Mouse (Mus musculus): Measurements from ENCODE around the gene Slc1a4.

Slc1a4 gene

DNA sequence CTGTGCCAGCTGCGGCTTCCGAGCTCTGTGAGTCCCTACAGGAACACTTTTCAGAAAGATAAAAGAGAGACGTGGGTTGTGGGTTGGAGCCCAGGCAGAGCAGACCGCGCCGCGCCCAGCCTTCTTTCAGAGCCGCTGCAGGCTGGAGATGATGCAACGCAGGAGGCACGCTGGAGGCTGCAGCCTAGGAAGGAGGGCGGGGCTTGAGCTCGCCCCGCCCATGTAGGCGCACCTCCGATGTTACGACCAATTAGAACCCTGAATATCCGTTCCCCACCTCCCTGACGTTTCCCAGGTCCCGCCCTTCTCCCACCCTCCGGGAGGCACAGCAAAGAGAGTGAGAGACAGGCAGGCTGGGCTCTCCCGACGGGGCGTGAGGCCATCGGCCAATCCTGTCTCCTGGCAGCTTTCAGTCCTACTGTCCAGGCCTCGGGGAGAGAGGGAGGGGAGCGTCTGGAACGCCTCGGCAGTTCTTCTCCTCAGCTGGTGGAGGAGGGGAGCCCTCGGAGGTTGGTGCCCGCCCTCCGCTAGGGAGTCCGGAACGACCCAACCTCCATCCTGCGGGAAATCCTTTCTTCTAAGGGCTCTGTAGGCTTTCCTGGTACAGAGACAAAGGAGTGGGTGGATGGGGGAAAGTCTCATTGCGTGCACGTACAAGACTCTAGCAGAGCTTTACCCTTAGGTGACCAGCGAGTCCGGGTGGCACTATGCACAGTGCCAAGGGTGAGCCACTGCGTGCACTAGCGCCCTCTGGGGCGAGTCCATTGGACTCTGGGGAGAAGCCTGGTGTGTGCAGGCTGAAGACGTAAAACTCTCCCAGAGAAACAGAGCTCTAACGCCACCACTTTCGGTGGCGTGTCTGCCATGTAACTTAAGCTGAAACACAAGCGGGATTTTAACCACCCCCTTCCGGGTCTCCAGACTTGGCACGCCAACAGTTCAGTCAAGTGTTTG is at the start of gene Slc1a4:
TSS of gene Slc1a4 (minus strand) at position 153 of the 954 bp plus-strand sequence.
- DNase-seq, result peak; percentile 79 to 89

DNA sequence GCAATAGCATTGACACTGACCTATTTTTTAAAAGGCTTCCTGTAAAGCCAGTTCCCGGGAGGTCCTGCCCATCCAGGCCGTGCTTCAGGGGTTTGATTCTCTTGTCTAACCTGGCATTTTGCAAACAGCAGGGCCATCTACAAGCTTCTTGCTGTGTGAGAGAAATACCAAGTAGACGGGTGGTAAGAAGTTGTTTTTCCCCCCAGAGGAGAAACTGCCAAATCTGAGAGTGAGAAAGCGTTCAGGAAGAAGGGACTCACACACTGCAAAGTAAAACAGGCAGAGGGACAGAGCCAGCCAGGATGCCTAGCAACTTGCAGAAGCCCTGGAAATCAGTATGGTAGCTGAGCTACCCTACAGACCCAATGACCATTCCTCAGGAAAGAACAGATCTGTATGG is 47.6 kb upstream of the Slc1a4 start:
- no peak for DNase-seq

DNA sequence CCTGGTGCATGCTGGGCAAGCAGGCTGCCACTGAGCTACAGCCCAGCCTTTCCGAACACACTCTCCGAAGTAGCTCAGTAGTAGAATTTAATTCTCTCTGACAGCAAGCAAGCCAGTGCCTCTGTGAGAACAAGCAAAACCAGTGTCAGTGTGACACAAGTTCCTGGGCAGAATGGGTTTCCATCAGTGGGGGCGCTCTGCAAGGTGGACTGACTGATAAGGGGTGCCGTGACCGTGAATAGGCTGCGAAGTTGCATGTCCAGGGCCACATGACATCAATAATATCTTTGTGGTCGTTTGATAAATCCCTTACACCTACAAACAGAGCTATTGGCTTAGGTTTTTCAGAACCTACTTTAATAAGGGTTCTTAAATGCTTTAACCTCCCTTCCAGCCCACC is 44.1 kb upstream of the Slc1a4 start:
- DNase-seq, result no peak

DNA sequence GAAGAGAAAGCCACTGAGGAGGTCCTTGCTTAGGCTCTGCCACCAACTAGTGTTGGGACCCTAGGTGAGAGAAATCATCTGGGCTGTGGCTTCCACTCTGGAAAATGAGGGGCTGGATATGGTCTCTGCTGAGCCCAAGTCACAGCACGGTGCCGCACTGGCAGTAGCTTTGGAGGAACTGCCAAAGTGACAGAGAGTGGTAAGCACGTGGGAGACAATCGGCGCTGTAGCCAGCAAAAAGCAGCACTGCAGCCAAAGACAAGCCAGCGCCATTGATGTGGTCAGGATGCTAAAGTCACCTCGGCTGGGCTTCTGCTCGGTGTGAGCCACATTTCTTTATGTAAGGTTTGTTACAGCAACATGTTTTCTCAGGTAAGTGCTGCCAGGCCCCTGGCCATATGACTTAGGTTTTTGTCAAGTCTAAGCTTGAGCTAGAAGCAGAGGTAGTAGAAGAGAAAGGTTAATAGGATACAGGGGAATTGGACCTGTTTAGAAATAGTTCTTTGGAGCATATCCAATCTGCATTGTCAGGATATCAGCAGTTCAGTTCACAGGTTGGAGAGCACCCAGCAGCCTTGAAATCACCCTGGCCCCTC is 40.2 kb upstream of the Slc1a4 start:
- no peak for DNase-seq

DNA sequence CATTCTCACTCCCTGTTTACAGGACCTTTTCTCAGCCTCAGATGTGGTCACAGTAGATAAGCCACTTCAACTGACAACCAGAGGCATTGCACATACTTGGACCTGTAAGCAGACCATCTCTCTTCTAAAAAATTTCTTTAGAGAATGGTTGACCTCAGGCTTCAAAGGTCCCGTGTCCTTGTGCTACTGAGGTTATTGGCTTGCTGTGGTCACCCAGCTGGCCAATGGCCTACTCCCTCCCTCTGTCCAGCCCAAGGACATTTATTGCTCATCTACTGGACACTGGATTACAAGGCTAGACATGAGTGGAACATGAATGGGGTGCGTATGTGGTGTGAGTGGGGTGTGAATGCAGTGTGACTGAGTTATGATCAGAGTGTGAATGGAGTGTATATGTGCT is 38.0 kb upstream of the Slc1a4 start:
- no peak for DNase-seq

DNA sequence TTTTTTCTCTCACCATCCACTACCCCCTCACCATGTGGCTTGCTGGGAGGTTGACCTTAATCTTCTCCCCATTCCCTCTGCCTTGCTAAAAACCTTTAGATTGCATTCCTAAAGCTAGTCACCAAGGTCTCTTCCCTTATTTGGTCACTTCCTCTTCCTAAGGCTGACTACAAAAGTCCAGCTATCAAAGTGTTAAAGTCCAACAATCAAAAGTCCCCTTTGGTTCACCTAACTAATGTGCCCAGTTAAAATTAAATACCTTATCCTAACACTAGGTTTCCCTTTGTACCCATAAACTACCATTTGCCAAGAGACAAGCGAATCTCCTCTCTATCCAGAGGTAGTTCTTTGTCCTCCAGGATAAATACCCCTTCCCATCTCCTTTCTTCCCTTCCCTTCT is 33.9 kb upstream of the Slc1a4 start:
- DNase-seq, result no peak

DNA sequence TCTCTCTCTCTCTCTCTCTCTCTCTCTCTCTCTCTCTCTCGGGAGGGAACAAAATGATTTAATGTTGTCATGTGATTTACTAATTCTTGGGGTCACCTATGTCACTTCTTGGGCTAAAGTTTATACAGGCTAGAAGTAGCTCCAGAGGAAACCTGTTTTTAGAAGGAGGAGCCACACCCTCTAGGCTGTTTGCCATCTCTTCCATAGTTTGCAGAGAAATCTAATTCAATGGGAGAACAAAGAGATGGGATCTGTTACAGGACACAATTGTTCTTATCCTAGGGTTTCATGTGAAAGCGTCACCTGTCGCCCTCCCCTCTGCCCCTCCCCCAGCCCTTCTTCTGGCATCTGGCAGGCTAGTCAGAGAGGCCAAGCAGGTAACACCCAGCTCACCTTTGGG is 28.8 kb upstream of the Slc1a4 start:
- no peak for DNase-seq

DNA sequence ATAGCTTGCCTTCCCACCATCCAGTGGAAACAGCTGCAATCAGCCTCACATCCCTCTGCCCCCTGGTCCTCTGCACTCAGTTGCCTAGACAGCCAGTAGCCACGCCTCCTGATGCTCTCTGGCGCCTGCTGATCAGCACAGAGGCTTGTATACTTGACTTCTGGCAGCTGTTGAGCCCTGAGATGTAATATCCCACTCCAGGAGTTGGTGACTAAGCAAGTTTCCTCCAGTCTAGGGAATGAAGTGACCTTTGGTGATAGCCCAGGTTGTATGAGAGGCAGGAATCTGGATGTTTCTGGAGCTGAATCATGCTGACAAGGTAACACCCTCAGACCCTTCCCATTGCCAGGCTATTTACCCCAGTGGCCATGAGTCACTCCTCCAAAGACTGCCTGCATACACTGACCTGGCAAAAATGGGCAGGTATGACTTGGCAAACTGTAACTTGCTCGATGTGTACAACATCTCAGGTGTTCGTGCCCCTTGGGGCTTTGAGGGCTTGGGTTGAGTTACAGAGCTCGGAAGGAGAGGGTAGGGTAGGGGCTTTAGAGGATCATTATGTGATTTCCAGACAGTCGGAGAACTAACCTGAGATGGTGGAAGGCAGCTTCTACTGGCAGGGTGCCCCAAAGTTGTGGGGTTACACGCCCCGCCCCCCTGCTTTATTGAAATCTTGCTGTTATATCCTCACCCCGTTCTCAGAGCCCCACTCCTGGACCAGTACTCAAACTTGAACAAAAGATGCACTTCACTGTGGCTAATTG is 25.4 kb upstream of the Slc1a4 start:
- DNase-seq, result no peak

DNA sequence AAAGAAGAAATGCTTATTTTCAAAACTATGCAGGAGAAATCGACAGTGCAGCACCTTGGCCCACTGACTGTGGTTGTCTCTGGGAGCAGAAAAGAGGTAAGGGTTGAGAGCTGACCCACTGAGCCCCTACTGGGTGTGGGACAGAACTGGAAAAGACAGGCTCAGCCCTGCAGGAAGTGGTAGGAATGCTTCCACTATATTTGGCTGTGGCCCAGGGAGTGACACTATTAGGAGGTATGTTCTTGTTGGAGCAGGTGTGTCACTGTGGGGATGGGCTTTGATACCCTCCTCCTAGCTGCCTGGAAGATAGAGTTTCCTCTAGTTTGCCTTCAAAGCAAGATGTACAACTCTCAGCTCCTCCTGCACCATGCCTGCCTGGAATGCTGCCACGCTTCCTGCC is 16.0 kb upstream of the Slc1a4 start:
- DNase-seq, result no peak

DNA sequence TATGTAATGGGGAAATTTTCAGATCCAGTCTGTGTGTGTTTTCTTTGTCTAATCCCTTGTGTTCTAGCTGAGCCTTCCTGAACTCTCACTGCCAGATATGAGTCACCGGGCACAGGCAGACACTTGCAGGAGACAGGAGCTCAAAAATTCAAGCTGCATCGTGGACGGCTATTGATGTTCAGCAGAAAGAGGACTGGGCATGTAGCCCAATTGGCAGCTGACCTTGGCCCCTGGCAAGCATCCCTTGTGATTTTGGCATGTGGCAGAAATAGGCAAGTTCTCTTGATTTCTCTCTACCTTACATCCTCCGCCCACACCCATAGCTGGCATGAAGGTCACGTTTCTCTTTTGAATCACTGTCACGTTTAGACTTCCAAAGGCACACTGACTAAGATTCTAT is 15.0 kb upstream of the Slc1a4 start:
- no peak for DNase-seq

DNA sequence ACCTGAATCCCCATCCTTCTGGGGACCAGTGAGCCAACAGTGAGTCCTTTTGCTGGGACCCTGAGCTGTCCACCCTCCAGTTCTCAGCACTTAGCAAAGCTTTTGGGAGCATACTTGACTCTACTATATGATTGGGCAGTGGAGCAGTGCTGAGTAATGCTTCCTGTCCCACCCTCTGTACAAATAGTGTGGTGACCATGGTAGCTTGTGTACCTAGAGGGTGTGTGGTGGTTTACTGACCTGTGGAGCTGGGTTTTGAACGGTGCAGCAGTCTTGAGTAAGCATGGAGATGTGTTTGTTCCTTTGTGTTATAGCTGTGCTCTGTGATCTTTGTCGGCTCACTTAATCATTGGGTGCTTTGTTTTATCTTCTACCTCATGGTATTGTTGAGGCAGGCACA is 13.9 kb upstream of the Slc1a4 start:
- no peak for DNase-seq

DNA sequence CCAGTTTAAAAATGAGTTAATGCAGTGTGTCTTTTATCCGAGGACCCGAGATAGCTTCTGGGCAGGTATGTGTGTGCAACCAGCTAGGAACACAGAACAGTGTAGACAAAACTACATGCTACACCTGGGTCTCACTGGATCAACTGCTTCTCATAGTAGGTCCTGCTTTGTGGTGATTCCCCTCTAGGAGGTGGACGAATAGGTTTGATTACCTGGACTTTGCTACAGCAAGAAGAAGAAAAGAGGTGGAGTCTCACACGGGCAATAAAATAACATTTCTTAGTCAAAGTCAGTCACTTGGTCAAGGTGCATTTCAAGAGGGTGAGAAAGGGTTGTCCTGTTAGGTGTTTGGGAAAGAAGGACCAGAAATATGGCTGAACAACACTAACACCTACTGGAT is 11.4 kb upstream of the Slc1a4 start:
- no peak for DNase-seq

DNA sequence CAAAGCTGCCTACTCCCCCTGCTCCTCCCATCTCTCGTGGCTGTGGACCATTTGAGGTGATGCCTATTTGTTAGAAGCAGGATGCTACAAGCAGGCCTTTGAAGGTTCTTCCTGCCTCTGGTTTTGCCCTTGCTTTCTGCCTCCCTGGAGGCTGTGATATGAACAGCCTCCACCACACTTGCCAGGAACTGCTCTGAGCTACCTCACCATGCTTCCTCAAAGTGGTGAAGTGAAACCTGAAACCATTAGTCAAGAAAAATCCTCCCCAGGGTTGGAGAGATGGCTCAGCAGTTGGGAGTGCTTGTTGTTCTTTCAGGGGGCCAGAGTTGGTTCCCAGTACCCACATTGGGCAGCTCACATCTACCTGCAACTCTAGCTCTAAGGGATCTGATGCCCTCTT is 9.1 kb upstream of the Slc1a4 start:
- DNase-seq, result no peak

DNA sequence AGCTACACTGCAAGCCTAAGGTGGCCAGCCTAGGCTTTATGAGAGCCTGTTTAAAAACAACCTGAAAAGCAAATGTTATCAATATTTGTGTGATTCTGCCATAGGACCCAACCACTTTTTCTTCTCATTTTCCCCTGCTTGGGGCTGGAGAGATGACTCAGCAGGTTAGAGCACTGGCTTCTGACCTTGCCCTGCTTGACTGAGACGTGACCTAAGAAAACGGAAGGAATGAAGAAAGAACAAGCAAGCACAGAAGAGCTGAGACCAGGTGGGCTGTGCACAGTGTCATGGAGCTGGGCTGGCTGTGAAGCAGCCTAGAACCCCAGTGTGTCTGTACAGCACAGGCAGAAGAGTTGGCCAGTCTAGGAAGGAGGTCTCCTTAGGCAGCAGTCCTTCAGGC is 6.2 kb upstream of the Slc1a4 start:
- DNase-seq, result no peak

DNA sequence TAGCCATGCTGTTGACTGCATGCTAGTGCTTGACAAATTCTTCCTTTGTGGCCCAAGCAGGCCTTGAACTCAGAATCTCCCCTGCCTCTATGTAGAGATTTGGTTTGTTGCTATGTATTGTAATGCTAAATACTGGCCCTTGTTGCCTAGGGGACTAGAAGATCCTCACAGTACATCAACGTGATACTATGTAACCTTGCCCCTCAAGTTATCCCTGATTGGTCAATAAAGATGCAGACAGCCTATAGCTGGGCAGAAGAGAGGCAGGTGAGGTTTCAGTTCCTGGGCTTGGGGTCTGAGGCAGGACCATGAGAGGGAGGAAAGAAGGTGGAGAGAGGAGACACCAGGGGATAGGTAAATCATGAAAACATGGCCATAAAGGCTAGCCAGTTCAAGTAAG is 1.8 kb upstream of the Slc1a4 start:
- DNase-seq, result no peak

DNA sequence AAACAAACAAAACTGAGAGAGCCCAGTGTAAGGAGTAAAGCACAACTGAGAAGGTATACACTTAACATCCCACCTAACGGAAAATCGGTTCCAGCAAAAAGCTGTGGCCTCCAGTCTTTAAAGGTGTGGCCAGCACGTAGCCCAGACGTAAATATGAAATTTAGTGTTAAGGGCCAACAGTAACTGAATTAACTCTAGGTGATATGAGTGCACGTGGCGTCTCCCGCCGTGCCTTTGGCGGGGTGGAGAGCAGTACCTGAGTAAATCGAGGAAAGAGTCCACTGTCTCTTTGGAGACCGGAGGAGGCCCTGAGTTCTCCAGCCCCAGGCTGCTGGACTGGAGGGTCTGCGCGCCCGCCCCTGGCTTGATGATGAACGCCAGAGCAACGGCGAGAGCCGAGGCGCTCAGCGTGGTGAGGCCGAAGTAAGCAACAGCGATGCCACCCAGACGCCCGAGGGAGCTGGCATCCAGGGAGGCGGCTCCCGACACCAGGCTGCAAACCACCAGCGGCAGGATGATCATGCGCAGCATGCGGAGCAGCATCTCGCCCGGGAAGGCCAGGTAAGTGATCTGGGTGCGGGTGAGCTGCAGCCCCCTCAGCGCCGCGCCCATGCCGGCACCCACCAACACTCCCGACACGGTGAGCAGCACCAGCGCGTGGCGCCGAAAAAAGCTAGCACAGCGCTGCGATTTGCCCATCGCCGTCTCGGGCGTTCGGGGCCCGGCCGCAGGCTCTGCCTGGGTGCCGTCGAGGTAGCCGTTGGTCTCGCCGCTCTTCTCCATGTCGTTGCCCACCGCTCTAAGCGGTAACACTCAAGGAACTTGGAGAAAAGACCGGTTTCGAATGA is 599 bp downstream of the Slc1a4 start:
- peak; percentile 16 to 30 for DNase-seq

DNA sequence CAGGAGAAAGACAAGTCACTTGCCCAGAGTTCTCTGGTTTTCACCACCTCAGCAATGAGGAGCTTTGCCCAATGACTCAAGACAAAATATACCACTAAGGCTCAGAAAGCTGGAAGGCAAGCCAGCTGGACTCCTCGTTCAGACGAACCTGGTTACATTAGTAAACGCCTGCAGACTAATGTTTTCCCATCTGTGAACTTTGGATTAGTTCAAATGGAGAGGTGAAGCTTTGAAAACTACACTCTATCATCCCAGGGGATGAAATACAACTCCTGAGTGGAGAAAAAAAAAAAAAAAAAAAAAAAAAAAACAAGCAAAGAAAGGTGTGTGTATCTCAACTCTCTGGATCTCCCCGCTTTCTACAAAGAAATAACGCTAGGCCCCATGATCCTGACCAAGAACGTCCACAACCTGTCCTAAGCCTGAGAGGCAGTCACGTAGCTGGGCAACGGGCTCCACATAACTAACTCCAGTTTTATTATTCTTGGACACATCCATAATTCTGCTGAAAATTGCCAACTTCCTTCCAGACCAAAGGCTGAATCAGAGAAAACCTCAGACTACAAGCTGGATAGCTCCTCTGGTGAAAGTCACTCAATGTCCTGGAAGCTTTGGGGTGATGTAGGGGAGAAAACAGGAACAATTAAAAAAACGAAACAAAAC is 1.4 kb downstream of the Slc1a4 start:
- DNase-seq, result no peak

DNA sequence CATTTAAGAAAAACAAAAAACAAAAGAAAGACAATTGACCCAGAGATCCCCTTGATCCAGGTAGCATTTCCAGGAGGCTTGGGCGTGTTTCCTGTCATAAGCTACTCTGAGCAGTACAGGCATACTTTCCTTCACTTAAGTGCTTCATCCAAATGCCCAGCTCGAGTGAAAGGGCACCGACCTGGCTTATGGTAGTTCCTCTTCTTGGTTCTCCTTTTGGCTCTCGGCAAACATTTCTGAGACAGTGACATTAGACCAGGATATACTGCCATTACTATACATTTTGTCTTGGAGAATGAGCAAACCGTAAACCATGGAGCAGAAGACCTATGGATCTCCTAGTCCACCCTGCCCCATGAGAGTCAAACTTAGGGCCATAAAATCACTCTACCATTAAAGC is 2.8 kb downstream of the Slc1a4 start:
- DNase-seq, result peak in 1 of 2 experiments; percentile 8

DNA sequence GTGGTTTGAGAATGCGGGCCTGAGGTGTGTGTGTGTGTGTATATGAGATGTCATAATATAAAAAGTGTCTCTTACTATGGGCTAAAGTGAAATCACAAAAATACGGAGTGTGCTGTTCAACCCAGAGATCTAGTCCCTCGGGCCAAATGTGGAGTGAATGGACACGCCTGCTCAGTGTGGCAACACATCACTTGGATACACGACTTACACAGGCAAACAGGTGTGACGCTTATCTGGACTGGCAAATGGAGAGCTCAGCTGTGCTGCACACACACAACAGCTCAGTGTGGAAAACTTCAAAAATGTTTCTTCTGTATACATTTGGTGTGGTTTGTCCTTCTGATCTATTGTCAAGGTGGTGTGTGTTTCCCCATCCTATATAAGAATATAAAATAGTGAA is 3.7 kb downstream of the Slc1a4 start:
- DNase-seq, result no peak

DNA sequence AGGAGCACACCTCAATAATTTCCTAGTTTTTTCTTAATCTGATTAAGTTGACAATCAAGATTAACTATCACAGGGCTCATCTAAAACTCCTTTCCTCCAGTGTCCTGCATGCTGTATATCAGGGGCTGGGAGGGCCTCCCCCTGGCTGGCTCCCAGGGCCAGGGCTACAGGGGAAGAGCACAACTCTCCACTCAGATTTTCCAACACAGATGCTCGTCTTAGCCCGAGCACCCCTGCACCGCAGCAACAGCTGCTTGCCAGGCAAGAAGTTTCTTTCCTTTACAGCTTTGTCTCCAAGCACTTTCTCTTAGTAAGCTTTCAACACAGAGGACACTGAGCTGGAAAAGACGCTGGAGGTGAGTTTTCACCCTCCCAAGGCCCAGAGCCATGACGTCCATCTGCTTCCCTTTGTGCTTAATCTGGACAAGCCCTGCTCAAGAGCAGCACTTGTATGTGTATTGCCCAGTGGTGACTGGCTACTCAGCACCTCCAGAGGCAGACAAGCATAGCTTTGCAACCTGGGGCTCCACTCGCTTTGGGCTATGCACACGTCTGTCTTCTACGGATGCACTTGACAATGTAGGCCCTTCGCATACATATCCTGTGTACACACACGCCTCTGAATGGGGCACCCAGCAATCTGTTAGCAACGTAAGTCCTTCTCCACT is 6.1 kb downstream of the Slc1a4 start:
- no peak for DNase-seq

DNA sequence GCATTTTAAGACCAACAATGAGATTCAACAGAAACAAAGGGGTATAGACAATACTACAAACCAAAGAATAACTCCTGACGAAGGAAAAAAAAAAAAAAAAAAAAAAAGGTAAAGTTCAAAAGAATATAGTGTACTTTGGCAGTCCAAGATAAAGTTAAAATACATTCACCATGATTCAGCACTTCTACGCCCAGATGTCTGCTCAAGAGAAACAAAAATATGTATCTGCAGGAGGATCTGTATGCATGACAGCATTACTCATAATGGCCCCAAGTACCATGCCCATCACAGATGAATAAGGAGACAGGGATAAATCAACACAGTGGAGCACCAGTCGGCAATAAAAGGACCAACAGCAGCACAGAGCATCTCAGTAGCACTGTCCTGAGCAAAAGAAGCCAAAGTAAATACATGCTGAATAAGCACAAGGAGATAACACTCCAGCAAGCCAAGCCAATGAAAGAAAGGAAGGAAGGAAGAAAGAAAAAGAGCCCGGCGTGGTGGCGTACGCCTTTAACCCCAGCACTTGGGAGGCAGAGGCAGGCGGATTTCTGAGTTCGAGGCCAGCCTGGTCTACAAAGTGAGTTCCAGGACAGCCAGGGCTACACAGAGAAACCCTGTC is 7.3 kb downstream of the Slc1a4 start:
- no peak for DNase-seq

Measured in spleen, adult 18-20 months (tissue).